Mouse (Mus musculus) liver, embryonic 15.5 days (tissue): ENCODE results near the gene Prcd. TPM values are rescaled to one million over a fixed set of nuclear protein-coding genes. Genes with fewer than 3 reads are reported as not detected.

Source experiments
- polyA plus RNA-seq: library from polyadenylated mRNA; unstranded; fragments of >200 nt; fragmentation: Nextera tagmentation; extraction: Ambion mirVana; gene quantifications from 2 replicates; pipeline ENCODE4 v1.2.1, GENCODE M21; 2015

The Prcd gene
- polyA plus RNA-seq, 1 experiment from 2014 or later: 0.29 TPM

Other genes with a start within 250 kb of the Prcd start
- 1.0 and 1.4 TPM in 2 replicates for gene Rnf157, start 240.5 kb upstream of the Prcd start, polyA plus RNA-seq
- gene Ubald2, start 219.4 kb upstream of the Prcd start, polyA plus RNA-seq: 33.1 and 33.9 TPM in 2 replicates
- gene Qrich2, start 187.3 kb upstream of the Prcd start, polyA plus RNA-seq: not detected in 2 replicates
- 45.1 and 49.0 TPM in 2 replicates for gene Prpsap1, start 159.3 kb upstream of the Prcd start, polyA plus RNA-seq
- gene Sphk1, start 122.6 kb upstream of the Prcd start, polyA plus RNA-seq: 28.8 and 32.7 TPM in 2 replicates
- 38.1 and 51.7 TPM in 2 replicates for gene Ube2o, start 72.1 kb upstream of the Prcd start, polyA plus RNA-seq
- gene Aanat, start 67.1 kb upstream of the Prcd start, polyA plus RNA-seq: not detected in 2 replicates
- 7.2 and 7.5 TPM in 2 replicates for gene Rhbdf2, start 26.5 kb upstream of the Prcd start, polyA plus RNA-seq
- gene Cygb, start 779 bp downstream of the Prcd start, polyA plus RNA-seq: 0.84 and 1.0 TPM in 2 replicates
- not detected in 2 replicates for gene St6galnac1, start 122.0 kb downstream of the Prcd start, polyA plus RNA-seq
- gene Mxra7, start 174.5 kb downstream of the Prcd start, polyA plus RNA-seq: 1.3 and 1.8 TPM in 2 replicates
- 31.7 and 36.6 TPM in 2 replicates for gene Mettl23, start 189.7 kb downstream of the Prcd start, polyA plus RNA-seq
- 27.4 and 29.8 TPM in 2 replicates for gene Jmjd6, start 189.9 kb downstream of the Prcd start, polyA plus RNA-seq
- 9.4 and 11.8 TPM in 2 replicates for gene Mfsd11, start 198.9 kb downstream of the Prcd start, polyA plus RNA-seq
- 388 and 413 TPM in 2 replicates for gene Srsf2, start 199.6 kb downstream of the Prcd start, polyA plus RNA-seq